Mouse (Mus musculus): ENCODE results near the gene Tmx1.

The Tmx1 gene

GRCm38 (mm10) chr12:70452726-70453645 is at the start of gene Tmx1:
Tmx1 (plus strand) TSS chr12:70453095.
- DNase-seq = peak; percentile 93 to 95

- no peak for DNase-seq
Observed at GRCm38 (mm10) chr12:70404327-70404726, 48.6 kb upstream of the Tmx1 start.

- no peak for DNase-seq
Observed at GRCm38 (mm10) chr12:70408396-70408795, 44.5 kb upstream of the Tmx1 start.

- no peak for DNase-seq
Observed at GRCm38 (mm10) chr12:70409600-70409999, 43.3 kb upstream of the Tmx1 start.

- no peak for DNase-seq
Observed at GRCm38 (mm10) chr12:70420216-70420615, 32.7 kb upstream of the Tmx1 start.

- DNase-seq = no peak
Observed at GRCm38 (mm10) chr12:70421028-70421427, 31.9 kb upstream of the Tmx1 start.

- no peak for DNase-seq
Observed at GRCm38 (mm10) chr12:70422322-70423118, 30.4 kb upstream of the Tmx1 start.

GRCm38 (mm10) chr12:70427885-70428284 is 25.0 kb upstream of the Tmx1 start:
- DNase-seq = no peak

- DNase-seq = no peak
Observed at GRCm38 (mm10) chr12:70429637-70430036, 23.3 kb upstream of the Tmx1 start.

- no peak for DNase-seq
Observed at GRCm38 (mm10) chr12:70430307-70430950, 22.5 kb upstream of the Tmx1 start.

- DNase-seq = no peak
Observed at GRCm38 (mm10) chr12:70431428-70431827, 21.5 kb upstream of the Tmx1 start.

GRCm38 (mm10) chr12:70449961-70450360 is 2.9 kb upstream of the Tmx1 start:
- DNase-seq = no peak

- DNase-seq = no peak
Observed at GRCm38 (mm10) chr12:70451533-70451932, 1.4 kb upstream of the Tmx1 start.

- DNase-seq = no peak
Observed at GRCm38 (mm10) chr12:70452143-70452542, 752 bp upstream of the Tmx1 start.

GRCm38 (mm10) chr12:70455226-70455625 is 2.3 kb downstream of the Tmx1 start:
- no peak for DNase-seq

- no peak for DNase-seq
Observed at GRCm38 (mm10) chr12:70459546-70459945, 6.7 kb downstream of the Tmx1 start.

GRCm38 (mm10) chr12:70464016-70464415 is 11.1 kb downstream of the Tmx1 start:
- DNase-seq = no peak

- no peak for DNase-seq
Observed at GRCm38 (mm10) chr12:70475336-70475735, 22.4 kb downstream of the Tmx1 start.

- DNase-seq = no peak
Observed at GRCm38 (mm10) chr12:70476884-70477576, 24.1 kb downstream of the Tmx1 start.

- peak; percentile 16 to 19 for DNase-seq
Observed at GRCm38 (mm10) chr12:70477593-70478287, 24.8 kb downstream of the Tmx1 start.

GRCm38 (mm10) chr12:70485956-70486355 is 33.1 kb downstream of the Tmx1 start:
- no peak for DNase-seq

Measured in thymus, adult 18-20 months (tissue).